Mouse (Mus musculus): Measurements from ENCODE around the gene Pigk.

The Pigk gene

DNA sequence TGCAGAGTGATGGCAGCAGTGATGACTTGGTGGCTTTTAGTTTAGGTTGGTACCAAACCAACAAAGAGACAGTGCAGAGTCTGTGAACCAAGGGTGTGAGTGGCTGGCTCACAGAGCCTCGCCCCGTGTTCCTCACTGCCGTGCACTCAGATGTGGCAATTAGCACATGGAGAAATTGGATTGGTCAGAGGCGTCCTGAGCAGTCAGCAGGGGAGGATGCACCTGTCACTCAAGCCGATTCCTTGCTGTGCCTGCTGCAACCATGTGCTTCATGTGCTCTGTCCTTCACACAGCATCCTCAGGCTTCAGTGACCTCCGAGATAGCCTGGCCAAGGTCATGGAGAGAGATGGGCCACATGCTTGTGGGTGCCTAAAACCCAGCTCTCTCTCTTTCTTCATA, 14.3 kb downstream of the Pigk start:
- no peak for DNase-seq (ENCODE audit: low read depth in 2 of 2, low spot score in 2 of 2)

DNA sequence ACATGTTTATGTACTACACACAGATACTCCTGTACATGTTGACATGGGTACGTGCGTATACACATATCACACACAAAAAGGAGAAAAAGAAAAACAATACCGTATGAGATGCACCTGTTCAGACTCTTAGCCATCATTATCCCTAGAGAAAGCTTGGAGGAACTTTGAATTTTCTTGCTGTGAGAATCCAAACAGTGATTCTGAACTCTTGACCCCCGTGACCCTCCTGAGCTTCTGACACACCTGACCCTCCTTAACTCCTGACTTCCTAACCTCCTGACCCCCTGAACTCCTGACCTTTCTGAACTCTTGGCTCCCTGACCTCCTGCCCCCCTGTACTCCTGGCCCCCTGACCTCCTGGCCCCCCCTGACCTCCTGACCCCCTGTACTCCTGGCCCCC, 19.1 kb downstream of the Pigk start:
- no peak for DNase-seq (ENCODE audit: low read depth in 2 of 2, low spot score in 2 of 2)

DNA sequence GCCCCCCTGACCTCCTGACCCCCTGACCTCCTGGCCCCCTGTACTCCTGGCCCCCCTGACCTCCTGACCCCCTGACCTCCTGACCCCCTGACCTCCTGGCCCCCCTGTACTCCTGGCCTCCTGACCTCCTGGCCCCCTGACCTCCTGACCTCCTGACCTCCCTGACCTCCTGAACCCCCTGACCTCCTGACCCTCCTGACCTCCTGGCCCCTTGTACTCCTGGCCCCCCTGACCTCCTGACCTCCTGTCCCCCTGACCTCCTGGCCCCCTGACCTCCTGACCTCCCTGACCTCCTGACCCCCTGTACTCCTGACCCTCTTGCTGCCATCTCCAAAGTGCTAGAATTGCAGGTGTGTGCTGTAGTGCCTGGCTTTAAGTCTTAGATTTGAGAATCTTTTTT, 19.6 kb downstream of the Pigk start:
- no peak for DNase-seq (ENCODE audit: low read depth in 2 of 2, low spot score in 2 of 2)

DNA sequence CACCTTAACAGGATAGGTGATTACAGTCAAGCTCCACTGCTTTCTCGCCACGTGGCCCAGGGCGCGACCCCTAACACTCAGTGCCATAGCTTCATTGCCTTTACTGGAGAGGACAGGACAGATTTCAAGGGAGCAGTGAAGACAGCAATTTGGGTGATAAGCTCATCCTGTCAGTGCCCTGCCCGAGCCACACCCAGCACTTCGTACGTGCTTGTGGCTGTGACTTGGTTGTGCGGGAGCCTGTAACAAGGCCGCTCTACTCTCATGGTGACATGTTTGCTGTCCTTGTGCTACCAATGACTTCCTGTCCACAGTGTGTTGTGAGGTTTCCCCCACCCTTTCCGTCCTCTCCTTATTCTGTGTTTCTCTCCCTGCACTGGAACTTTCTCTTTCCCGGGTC, 20.2 kb downstream of the Pigk start:
- DNase-seq (ENCODE audit: low read depth in 2 of 2, low spot score in 2 of 2): no peak

DNA sequence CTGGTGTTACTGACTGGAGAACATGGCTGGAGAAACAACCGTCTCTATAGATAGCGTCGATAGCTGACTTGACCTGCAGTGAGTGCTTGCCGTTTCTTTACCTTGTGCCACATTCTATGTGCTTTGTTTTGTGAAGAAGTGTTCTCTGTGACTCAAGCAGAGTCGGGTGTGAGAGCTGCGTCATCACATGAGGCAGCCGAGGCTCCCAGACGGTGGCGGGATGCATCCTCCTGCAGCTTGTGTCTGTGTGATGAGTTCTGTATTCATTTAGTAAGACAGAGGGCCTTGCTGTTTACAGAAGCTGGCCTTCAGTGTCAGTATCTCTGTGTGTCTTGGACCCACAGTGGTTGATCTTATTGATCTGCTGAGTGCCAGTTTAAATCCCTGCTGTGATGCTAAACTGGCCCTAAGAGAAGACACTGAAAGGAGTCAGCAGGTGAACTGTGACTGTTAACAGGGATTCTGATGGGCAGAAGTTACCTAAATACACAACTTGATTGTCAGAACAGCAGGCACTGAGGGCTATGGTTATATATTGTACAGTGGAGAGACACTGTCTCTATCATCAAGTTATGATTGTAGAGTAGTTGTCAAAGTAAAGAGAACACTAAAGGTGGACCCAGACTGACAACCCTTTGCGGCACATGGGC, 21.8 kb downstream of the Pigk start:
- no peak for DNase-seq (ENCODE audit: low read depth in 2 of 2, low spot score in 2 of 2)

DNA sequence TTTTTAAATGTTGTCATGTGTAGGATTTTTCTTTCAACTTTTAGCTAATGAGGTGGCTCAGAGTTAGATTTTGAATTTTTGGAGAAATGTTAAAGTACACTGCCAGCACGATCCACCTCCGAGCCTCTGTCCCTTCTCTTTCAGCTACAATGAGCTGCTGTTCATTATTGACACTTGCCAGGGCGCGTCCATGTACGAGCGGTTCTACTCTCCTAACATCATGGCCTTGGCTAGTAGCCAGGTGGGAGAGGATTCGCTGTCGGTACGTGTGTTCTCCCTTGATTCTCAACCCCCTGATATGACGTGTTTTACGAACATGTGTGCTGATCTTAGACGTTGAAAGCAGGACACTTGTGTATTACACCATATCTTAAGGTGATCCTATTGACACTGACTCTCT, 30.4 kb downstream of the Pigk start:
- DNase-seq (ENCODE audit: low read depth in 2 of 2, low spot score in 2 of 2): no peak

DNA sequence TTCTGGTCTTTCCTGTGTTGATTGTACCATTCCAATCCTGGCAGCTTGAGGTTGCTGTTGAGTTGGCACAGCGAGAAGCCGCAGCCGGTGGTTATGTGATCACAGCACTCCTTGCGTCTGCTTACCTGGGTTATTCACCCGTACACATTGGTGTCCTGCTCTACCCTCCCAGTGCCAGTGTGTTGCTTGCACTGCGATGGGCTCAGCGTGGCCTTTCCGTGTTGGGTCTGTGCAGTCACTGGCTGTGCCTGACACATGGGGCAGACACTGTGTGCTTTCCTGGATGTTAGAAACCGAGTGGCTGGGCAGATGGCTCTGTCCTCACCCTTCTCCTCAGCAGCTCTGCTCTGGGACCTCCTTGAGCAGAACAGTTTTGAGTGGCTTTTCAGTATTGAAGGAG, 31.7 kb downstream of the Pigk start:
- no peak for DNase-seq (ENCODE audit: low read depth in 2 of 2, low spot score in 2 of 2)

DNA sequence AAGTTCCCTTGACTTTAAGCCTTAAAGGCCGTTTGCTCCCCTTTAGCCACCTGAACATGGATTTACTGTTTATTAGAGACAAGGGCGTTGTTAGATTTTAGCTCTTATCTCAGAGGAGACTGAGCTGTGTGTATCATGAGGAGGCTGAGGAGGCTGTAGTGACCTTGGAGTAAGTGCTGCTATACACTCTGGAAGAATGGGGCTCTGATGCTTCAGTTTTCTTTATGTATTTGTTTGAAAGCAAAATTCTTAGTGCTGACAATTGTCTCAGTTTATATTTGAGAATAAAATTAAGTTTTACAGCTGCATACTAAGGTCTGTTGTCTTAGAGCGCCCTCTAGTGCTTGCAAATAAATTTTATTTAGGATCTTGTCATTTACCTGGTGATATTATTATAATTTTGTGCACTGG, 35.6 kb downstream of the Pigk start:
- DNase-seq (ENCODE audit: low read depth in 2 of 2, low spot score in 2 of 2): peak in 1 of 2 experiments; percentile 37

DNA sequence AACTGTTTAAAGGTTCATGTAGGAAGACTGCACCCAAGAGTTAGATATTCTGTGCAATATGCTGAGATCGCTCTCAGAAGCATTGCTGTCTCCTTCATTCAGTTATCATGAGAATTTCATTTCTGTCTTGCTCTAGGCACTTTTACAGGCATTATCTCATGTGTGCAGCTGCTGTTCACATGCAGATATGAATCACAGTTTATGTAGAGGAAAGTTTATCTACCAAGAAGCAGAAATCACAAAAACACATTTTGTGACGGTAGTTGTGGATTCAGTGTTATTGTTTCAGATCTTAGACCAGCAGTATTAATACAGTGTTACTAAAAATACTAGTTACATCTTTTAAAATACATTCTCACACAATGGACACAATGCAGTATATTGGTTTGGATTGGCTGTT, 36.0 kb downstream of the Pigk start:
- no peak for DNase-seq (ENCODE audit: low read depth in 2 of 2, low spot score in 2 of 2)

DNA sequence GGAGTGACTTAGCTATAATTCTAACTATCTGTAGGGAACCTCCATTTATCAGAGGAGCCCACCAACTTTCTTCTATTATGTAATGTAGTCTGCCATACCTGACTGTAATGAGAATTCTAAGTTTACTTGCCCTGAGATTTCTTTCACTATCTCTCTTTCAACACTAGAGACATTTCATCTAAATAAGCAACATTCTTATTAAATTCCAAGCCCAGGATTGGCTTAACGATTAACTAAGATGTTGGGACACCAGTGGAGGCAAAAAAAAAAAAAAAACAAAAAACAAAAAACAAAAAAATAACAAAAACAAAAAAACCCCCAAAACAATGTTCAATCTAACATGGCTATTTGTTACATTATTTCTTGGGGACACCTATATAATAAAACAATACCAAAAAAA, 39.0 kb downstream of the Pigk start:
- no peak for DNase-seq (ENCODE audit: low read depth in 2 of 2, low spot score in 2 of 2)

DNA sequence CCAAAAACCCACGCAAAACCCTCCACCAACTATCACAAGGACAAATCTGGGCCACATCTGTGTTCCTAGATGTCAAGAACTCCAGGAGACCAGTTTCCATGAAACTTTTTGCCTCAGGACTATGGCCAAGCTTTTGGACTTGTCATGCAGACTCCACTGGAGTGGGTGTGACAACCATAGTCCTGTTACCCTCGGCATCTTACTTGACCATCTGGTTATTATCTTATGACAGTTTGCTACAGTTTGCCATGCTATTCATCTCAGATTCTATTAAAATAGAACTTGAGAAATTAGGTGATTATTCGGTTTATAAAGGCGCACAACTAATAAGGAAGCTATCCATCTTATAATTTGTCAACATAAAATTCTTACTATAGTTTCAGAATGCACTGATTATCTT, 39.4 kb downstream of the Pigk start:
- DNase-seq (ENCODE audit: low read depth in 2 of 2, low spot score in 2 of 2): no peak

DNA sequence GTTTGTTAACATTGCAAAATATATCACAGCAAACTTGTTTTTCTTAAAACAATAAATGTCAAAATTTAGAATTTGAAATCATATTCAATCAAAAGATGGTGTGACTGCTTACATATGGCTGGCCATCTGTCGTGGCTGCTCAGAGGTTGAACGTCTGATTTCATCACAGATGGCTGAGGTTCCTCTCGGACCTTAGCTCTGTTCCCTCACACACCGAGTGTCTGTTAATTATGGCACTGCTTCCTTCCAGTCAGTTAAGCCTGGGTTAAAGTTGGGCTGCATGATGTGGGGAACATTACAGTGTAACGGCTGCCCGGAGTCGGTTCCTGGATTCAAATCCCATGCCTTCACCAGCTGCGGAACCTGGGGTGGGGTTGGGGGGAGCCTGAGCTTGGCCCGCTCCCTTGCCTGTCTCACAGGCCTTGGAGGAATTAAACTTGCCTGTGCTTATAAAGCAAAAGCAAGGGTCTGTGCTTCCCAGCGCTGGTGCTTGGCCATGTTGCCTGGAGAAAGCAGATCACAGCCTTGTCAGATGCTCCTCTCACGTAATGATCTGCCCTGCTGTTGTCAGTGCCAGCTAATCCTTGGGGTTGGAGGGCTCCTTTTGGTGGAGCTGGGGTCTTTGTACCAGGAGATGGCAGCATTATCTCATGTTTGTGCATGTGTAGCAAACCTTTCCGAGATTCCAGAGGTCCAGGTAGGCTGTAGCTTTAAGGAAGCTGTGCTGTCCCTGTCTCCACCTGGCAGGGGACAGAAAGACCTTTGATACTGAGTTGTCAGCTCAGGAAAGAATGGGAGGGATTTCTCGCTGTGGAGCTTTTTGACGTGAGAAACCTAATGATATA, 40.2 kb downstream of the Pigk start:
- no peak for DNase-seq (ENCODE audit: low read depth in 2 of 2, low spot score in 2 of 2)

DNA sequence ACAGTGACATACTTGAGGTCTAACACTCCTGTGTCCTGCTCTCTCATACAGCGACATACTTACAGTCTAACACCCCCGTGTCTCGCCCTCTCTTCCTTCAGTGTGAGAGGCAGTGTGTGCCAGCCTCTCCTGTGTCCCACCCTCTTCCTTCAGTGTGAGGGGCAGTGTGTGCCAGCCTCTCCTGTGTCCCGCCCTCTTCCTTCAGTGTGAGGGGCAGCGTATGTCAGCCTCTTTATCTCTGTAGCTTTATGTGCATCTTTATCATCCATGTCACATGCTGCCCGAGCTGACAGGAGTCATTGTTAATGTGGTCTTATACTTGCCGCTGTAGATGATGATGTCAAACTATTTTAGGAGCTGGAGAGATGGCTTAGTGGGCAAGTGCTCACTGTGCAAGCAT, 41.6 kb downstream of the Pigk start:
- DNase-seq (ENCODE audit: low read depth in 2 of 2, low spot score in 2 of 2): no peak

DNA sequence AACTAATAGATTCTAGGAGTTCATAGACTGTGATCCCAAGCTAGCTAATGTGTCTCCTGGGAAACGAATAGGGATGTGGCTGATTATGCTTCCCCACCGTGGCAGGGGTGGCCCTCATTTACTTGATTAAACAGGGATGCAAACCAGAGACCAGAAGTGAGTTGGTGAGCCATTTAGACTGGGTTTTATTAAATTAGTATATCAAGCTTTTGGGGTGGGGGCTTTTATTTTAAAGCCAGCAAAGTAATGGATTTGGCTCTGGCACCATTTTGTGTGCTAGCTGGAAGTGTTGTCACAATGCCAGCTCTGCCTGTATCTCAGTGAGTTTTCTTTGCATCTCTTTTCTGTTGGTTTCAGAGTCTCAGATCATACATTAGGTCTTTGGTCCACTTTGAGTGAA, 43.0 kb downstream of the Pigk start:
- no peak for DNase-seq (ENCODE audit: low read depth in 2 of 2, low spot score in 2 of 2)

DNA sequence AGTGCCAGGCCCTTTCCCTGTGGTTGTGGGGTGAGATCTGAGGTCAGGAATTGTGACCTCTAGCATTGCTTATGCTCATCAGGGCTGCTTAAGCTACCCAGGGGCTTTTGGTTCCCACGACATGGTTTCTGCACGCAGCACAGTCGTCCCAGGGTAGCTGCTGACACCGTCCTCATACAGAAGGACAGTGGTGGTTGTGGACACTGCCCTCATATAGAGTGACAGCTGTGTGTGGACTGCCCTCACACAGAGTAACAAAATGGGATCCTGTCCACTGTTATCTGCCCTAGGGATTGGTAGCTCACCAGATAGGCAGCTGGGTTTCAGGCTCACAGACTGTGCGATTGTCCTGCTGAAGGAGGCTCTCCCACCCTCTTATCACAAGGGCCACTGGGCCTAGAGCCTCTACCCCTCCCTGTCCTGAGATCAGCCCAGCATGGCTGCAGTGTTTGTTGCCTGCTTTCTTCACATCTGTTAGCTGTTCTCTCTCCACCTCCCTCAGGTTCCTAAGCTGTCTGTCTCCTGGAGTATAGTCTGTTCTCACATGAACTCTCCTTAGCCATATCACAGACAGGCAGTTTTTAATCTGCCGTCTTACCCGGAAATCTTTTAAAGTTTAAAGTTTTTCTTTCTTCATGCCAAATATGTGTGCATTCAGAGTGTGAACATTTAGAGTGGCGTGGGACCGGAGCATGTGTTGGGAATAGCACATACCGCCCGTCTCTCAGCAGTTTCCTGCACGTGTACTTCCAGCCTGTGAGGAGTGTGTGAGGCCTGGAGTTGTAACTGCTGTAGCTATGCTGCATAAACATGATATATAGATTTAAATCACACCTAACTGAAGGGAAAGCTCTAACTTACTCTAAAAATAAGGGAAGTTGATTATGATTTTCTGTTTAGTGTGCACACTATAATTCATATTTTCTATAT, 43.8 kb downstream of the Pigk start:
- no peak for DNase-seq (ENCODE audit: low read depth in 2 of 2, low spot score in 2 of 2)

DNA sequence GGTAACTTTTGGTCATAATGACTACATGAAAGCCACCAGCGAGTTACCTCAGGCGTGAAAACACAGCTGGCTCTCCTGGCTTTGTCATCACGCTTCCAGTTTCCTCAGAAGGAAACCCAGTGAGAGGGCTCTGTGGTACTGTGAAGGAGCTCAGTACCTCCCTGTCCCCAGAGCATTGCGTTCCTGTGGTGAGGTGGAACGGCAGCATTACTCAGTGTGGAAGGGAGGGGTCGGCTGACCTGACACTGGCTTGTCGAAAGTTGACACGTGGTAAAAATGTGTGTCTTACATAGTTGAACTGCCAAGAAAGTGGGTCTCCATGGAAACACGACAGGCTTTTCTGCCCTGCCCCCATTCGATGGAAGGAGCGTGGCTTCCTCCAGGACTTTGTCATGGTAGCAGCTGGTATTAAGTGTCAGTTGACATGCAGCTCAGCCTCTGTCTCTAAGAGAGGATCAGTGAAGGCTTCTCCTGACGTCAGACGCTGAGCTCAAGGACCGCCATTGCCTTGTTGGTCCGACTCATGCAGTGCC, 44.7 kb downstream of the Pigk start:
- DNase-seq (ENCODE audit: low read depth in 2 of 2, low spot score in 2 of 2): no peak

DNA sequence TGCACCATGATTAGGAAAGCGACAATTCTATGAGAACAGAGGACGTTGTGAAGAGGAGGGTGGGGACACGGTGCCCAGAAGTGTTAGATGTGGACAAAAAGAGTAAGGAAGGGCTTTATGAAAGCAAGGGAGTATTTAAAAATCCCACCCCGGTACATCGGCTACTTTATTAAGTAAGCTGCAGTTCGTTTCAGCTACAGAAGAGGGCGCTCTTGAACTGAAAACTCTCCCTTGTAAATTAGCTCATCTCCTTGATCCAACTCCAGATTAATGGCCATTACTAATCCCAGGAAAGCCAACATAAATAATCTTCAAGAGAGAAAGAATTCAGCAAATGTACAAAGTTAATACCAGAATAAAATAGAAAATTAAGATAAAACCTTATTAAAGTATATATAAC, 47.2 kb downstream of the Pigk start:
- peak in 1 of 2 experiments; percentile 37 for DNase-seq (ENCODE audit: low read depth in 2 of 2, low spot score in 2 of 2)

DNA sequence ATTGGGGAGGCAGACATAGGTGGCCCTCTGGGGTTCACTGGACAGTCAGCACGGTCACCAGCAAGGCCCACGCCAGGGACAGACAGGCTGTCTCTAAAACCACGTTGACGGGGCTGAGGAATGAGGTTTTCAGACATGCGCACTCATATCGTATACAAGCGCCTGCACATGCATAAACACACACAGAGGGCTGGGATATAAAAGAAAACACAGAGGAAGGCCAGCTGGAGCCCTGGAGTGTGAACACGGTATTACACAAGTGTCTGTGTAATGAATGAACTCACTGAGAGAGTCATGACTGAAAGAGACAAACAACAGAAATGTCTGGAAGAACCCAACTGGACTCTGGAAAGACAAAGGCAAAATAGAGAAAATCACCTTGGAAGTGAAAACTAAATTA, 47.8 kb downstream of the Pigk start:
- peak in 1 of 2 experiments; percentile 3 for DNase-seq (ENCODE audit: low read depth in 2 of 2, low spot score in 2 of 2)

DNA sequence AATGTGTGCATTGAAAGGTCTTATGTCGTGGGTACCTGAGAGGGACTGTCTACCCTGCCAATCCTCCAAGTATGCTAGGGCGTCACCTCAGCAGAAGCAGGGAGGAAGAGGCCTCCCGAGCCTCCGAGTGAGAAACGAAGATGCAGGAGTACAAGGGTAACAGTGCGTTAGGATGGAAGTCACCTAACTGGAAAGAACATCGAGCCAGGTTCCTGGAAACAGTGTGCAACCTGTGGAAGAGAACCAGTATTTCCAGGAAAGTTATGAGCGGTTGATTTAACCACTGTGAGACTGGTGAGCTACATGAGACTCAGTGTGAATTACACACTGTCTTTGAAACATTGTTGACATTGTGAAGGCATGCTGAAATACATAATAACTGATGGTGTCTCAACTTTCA, 48.4 kb downstream of the Pigk start:
- no peak for DNase-seq (ENCODE audit: low read depth in 2 of 2, low spot score in 2 of 2)

DNA sequence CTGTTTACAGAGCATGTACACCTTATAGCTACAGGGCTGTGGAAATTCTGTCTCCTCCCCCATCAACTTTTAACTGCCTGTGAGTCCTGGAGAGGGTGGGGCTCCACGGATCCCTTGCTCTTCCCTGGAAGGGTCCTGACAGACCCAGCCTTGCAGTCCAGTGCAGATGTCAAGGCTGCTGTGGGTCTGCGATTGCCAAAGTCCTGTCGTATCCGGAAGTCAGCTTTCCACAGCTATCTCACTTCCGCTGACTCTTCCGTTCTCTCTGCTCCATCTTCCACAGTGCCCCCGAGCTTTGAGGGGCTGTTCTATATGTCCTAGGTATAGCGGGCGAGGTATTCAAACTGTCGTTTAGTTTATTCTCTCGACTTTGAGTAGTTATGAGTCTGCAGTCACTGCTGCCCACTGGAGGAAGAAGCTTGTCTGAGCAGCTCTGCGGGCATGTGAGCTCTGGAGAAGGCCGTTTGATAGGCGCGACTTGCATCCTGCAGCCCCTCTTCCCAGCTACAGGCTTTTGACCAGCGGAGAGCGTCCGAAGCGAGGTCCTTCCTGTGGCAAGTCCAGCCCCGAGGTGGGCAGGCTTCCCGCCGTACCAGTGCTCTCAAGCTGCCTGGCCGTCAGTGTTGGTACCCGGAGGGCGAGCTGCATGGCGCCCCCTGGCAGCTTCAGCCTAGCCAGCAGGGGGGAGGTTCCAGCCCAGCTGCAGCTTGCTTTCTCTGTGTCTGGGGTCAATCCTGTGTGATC, 49.4 kb downstream of the Pigk start:
- peak in 1 of 2 experiments; percentile 18 for DNase-seq (ENCODE audit: low read depth in 2 of 2, low spot score in 2 of 2)
